Mouse (Mus musculus): ENCODE measurements at regions not wholly inside any gene's neighbourhood (a gene's known extent, or its start where the extent isn't known, plus 50 kb on each side); places are given as distances from the start of the nearest gene placed in this dataset.

MicroRNA genes in the stretch of these regions (microRNA counts, 519-probe panel; counts per million panel counts)
- microRNA mmu-miR-30a (3,018 counts per million, percentile 71 among the panel's probes with 10 or more counts), microRNA mmu-miR-30c (3,718 counts per million, percentile 86 among the panel's probes with 10 or more counts)

Small RNAs in the stretch of these regions (microRNA-seq; reads per million reads assigned to microRNA genes)
- gene Mir30a (ENCODE audit: borderline number of aligned reads) (4,249 reads per million, percentile 89 among the genes with 10 or more reads in this experiment), gene Mir30c-2 (ENCODE audit: borderline number of aligned reads) (28.4 reads per million, percentile 38 among the genes with 10 or more reads in this experiment)

All from embryonic facial prominence, embryonic 14.5 days (tissue).